Mouse (Mus musculus) neural tube, embryonic 11.5 days (tissue): ENCODE measurements around the gene Map2k6. TPM values are rescaled to one million over a fixed set of nuclear protein-coding genes. Genes with fewer than 3 reads are reported as not detected.

Source experiments
- ATAC-seq: fragments of 200-750 bp; cut with Nextera tagmentation; 2 replicates; pipeline ENCODE4 v1.8.0; 2017; ENCODE audit warnings: moderate number of reproducible peaks, mild to moderate bottlenecking, moderate TSS enrichment, moderate library complexity; ENCODE audit not compliant: insufficient read depth, low FRiP score, low TSS enrichment
- DNase-seq: peaks from one replicate; pipeline ENCODE4 v3.0.0-alpha.2; 2015; ENCODE audit warnings: low spot score
- H3K27ac ChIP-seq: fragments of 300-500 bp; sonication (generic); 2 replicates; pipeline ENCODE4 v1.5.1; 2014; ENCODE audit warnings: low read depth, mild to moderate bottlenecking, low read length
- H3K27me3 ChIP-seq: fragments of 300-500 bp; sonication (generic); 2 replicates; pipeline ENCODE4 v1.6.1; 2014; ENCODE audit warnings: mild to moderate bottlenecking, low read length, mixed read lengths; ENCODE audit not compliant: control insufficient read depth, insufficient read depth
- H3K36me3 ChIP-seq: fragments of 300-500 bp; sonication (generic); 2 replicates; pipeline ENCODE4 v1.6.1; 2014; ENCODE audit warnings: mild to moderate bottlenecking, low read length, moderate library complexity, mixed read lengths; ENCODE audit not compliant: control insufficient read depth, insufficient read depth
- H3K4me1 ChIP-seq: fragments of 300-500 bp; sonication (generic); 2 replicates; pipeline ENCODE4 v1.6.1; 2014; ENCODE audit warnings: low read length, mixed read lengths; ENCODE audit not compliant: control insufficient read depth, insufficient read depth
- H3K4me2 ChIP-seq: fragments of 300-500 bp; sonication (generic); 2 replicates; pipeline ENCODE4 v1.6.1; 2014; ENCODE audit warnings: low read depth, mild to moderate bottlenecking, moderate library complexity
- H3K4me3 ChIP-seq: fragments of 300-500 bp; sonication (generic); 2 replicates; pipeline ENCODE4 v1.5.1; 2014; ENCODE audit warnings: low read depth, low read length
- H3K9ac ChIP-seq: fragments of 300-500 bp; sonication (generic); 2 replicates; pipeline ENCODE4 v1.6.1; 2014; ENCODE audit warnings: mild to moderate bottlenecking, low read length
- H3K9me3 ChIP-seq: fragments of 300-500 bp; sonication (generic); 2 replicates; pipeline ENCODE4 v1.6.1; 2016; ENCODE audit warnings: low read length; ENCODE audit not compliant: control insufficient read depth
- whole genome bisulfite sequencing: fragments of 180-500 bp; shearing (Covaris S2); extraction: QIAGEN DNeasy Blood & Tissue Kit; methylation state at CpG from one replicate; pipeline ENCODE4 v1.1.7; 2014; 5-methylcytosine and 5-hydroxymethylcytosine counted together
- polyA plus RNA-seq: library from polyadenylated mRNA; unstranded; fragments of >200 nt; fragmentation: Nextera tagmentation; extraction: Ambion mirVana; gene quantifications from 2 replicates; pipeline ENCODE4 v1.2.1, GENCODE M21; 2014

Map2k6 gene
- polyA plus RNA-seq, 1 experiment from 2014 or later = 32.1 TPM

DNA sequence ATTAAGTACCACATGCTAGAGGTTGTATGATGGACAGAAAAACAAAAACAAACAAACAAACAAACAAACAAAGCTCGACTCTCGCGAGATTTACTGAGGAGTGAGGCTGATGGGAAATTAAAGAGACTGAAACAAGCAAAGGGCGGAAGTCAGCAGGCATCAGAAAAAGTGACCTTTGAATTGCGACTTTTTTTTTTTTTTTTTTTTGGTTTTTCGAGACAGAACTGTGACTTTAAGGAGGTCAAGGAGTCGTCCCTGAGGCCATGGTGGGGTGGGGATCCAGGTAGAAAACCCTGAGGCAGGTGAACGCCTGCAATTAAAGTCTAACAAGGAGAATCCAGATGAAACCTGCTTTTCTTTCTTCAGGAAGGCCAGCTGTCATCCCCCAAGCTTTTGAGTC, 27.1 kb upstream of the Map2k6 start:
- Histone ChIP-seq H3K36me3 (no peaks in the 10 kb centered on the region), H3K9me3 (no peaks in the 10 kb centered on the region), H3K4me3 (no peak overlapping the region), H3K27ac (no peak overlapping the region), H3K27me3 (no peaks in the 10 kb centered on the region), H3K9ac (no peak overlapping the region), H3K4me2 (no peak overlapping the region), H3K4me1 (no peaks in the 10 kb centered on the region)
- no peak for DNase-seq
- no peak for ATAC-seq
- WGBS = 70% methylated on average over 8 of the region's 8 CpGs

DNA sequence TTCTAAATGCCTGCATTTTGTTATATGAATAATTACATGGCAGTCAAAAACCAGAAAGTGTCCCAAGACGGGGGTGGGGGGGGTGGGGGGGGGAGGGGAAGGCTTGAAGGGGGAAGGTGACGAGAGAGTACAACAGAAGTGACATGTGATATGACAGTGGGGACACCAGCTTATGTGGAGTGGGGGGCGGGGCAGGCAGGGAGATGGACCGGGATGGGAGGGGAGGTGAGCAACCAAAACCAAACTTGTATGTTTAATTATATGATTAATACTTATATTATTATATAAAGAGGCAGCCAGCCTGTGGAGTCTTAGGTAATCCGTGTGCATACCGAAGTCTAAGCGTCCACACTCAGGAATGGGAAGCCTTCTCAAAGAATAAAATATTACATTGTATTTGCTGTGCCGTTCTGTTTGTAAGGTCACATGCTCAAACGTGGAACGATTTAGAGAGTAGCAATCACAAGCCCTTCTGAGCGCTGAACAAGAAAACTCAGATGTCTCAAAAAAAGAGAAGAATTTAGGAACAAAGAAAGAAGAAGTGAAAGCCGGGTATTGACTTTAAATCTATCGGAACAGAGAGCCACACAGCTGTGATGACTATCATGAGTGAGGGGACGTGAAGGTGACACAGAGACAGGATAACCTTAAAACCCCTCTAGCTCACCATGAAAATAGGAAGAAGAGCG, 26.5 kb upstream of the Map2k6 start:
- Histone ChIP-seq H3K9me3 (no peaks in the 10 kb centered on the region), H3K27me3 (no peaks in the 10 kb centered on the region), H3K36me3 (no peaks in the 10 kb centered on the region), H3K9ac (no peak overlapping the region), H3K27ac (no peak overlapping the region), H3K4me2 (no peak overlapping the region), H3K4me1 (no peaks in the 10 kb centered on the region), H3K4me3 (no peak overlapping the region)
- WGBS = 81% methylated on average over 15 of the region's 15 CpGs
- DNase-seq (no peak), ATAC-seq (no peak)

DNA sequence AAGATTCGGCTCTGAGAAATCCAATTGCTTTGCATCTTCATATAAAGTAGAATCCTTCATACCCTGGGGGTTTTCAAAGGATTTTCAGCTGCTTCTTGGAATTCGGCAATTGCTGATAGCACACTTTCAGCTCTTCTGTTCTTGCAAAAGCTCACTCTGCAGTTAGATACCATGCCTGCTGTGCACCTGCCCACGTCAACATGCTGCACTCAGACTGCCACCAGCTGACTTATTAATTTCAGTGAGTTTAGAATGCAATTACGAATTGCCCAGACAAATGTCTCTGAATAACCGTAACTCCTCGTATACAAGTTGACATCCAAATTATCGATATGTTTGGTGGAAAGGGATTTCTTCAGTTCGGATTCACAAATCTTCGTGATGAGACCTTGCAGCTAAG, 24.9 kb upstream of the Map2k6 start:
- ATAC-seq = no peak
- Histone ChIP-seq H3K9ac (no peak overlapping the region), H3K4me3 (no peak overlapping the region), H3K4me2 (no peak overlapping the region), H3K27me3 (no peaks in the 10 kb centered on the region), H3K9me3 (no peaks in the 10 kb centered on the region), H3K27ac (no peak overlapping the region), H3K4me1 (no peaks in the 10 kb centered on the region), H3K36me3 (no peaks in the 10 kb centered on the region)
- WGBS = 84% methylated on average over 9 of the region's 9 CpGs
- DNase-seq = no peak

DNA sequence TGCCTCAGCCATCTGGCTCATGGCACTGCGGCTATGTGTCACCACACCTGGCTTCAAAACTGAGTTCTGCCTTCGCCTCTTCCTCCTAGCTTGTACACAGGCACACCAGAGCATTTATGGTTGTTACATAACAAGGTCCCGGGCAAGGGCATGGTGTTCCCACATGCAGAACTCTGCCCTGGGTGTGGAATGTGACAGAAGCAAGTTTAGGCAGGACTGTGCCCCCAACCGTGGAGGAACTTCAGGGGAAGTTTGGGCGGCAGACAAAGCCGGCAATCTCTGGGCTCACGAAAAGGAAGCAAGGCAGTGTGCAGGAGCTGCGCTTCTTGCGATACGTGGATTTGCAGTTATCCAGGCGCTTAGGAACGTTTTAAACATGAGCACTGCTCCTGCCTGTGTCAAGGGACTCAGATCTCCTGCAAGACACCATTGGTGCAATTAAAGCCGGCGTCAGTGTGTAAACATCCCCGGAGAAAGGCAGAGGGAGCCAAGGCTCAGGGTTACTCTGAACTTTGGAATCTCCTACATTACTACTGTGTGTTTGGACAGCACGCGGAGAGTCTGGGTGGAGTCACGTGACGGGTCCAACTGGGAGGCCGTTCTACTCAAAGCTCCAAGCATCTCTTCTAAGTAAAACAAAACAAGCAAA, 19.1 kb upstream of the Map2k6 start:
- 11% methylated on average over 20 of the region's 20 CpGs for WGBS
- Histone ChIP-seq H3K4me2 (peak overlapping the region; percentile 63), H3K27me3 (no peaks in the 10 kb centered on the region), H3K9ac (peak overlapping the region; percentile 2; the same call in 1 of the 2 replicates), H3K9me3 (no peaks in the 10 kb centered on the region), H3K27ac (no peak overlapping the region), H3K36me3 (no peaks in the 10 kb centered on the region), H3K4me1 (no peaks in the 10 kb centered on the region), H3K4me3 (peak overlapping the region; percentile 28)
- DNase-seq = peak; percentile 61
- ATAC-seq = no peak

DNA sequence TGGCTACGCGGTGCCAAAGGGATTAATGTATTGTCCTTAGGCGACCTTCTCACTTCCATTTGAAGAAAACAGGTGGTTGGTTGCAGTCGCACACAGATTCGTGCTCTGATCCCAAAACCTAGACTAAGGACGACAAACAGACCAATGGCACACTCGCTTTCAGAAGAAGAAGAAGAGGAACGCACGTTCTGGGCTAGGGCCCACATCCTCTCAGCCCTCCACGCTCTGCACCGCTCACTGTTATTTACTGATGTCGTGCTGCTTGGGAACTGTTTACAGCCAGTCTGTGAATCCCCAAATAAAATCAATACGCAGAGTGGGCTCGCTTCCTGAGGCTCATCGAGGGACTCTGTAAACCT, 18.6 kb upstream of the Map2k6 start:
- Histone ChIP-seq H3K36me3 (no peaks in the 10 kb centered on the region), H3K4me3 (peak overlapping the region; percentile 28), H3K27me3 (no peaks in the 10 kb centered on the region), H3K4me2 (peak overlapping the region; percentile 63), H3K9ac (peak overlapping the region; percentile 2; the same call in 1 of the 2 replicates), H3K27ac (no peak overlapping the region), H3K9me3 (no peaks in the 10 kb centered on the region), H3K4me1 (no peaks in the 10 kb centered on the region)
- no peak for DNase-seq
- WGBS = 37% methylated on average over 15 of the region's 15 CpGs
- ATAC-seq = no peak

DNA sequence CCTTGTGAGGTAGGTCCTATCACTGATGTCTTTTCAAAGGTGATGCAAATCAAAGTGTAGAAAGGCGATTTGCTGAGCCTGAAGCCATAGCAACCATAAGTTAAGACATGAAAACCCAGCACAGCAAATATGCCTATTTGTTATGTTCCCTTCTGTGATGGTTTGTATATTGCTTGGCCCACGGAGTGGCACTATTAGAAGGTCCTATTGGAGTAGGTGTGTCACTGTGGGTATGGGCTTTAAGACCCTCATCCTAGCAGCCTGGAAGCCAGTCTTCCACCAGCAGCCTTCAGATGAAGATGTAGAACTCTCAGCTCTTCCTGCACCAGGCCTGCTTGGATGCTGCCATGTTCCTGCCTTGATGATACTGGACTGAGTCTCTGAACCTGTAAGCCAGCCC, 13.4 kb upstream of the Map2k6 start:
- H3K36me3 ChIP-seq = no peaks in the 10 kb centered on the region
- no peaks in the 10 kb centered on the region for H3K9me3 ChIP-seq
- no peaks in the 10 kb centered on the region for H3K4me1 ChIP-seq
- H3K27me3 ChIP-seq = no peaks in the 10 kb centered on the region
- 83% methylated on average over 2 of the region's 2 CpGs for WGBS
- H3K4me3 ChIP-seq = no peak overlapping the region
- no peak for ATAC-seq
- H3K9ac ChIP-seq = no peak overlapping the region
- no peak for DNase-seq
- no peak overlapping the region for H3K27ac ChIP-seq
- no peak overlapping the region for H3K4me2 ChIP-seq

DNA sequence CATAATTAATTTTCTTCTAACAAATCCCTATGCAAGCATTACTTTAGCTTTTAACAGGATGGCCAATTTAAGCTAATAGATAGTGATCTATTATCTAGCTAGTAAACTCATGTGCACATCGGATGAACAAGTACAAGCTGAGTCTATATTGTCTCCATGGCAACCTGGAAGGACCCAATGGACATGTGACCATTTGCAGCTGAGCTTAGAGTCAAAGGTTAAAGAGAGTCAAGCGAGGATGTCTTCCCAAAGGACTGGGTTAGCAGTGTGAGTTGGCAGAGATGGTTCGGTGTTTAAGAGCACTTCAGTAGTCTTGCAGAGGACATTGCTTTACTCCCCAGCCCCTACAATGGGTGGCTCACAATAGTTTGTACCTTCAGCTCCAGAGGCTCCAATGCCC, 6.2 kb upstream of the Map2k6 start:
- no peaks in the 10 kb centered on the region for H3K36me3 ChIP-seq
- ATAC-seq (no peak), DNase-seq (no peak)
- no peaks in the 10 kb centered on the region for H3K9me3 ChIP-seq
- H3K4me3 ChIP-seq = no peak overlapping the region
- H3K27ac ChIP-seq = no peak overlapping the region
- WGBS = 42% methylated on average over 3 of the region's 3 CpGs
- H3K4me2 ChIP-seq = no peak overlapping the region
- H3K9ac ChIP-seq = no peak overlapping the region
- no peaks in the 10 kb centered on the region for H3K4me1 ChIP-seq
- H3K27me3 ChIP-seq = no peaks in the 10 kb centered on the region

DNA sequence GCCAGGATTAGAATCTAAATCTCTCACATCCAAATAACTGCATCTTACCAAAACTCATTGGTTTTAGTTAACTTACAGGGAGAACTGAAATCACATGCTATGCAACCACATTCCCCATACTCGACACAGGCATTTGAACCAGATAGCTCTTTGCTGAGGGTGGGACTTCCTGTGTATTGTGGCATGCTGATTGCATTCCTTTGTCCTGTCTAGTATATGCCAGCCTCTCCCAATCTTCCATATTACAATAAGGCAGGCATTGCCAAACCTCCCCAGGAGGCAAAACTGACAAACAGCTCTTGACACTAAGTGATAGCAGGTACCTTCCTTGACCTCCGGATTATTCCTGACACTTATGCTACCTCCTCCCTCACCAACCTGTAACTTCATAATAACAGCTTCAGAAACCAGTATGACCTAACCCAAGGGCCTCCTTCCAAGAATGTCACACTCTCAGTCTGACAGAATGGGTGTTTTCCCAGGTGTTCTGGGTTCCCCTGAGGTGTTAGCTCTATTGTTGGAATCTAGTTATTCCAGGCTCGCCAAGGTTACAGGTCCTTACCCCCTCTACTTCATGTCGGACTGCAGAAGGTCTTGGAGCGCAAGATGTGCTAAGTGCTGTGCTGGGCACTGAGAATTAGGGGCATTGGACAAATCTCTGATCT, 4.0 kb upstream of the Map2k6 start:
- Histone ChIP-seq H3K36me3 (no peaks in the 10 kb centered on the region), H3K4me2 (no peak overlapping the region), H3K27me3 (no peaks in the 10 kb centered on the region), H3K4me1 (no peaks in the 10 kb centered on the region), H3K9ac (no peak overlapping the region), H3K4me3 (no peak overlapping the region), H3K27ac (no peak overlapping the region), H3K9me3 (no peaks in the 10 kb centered on the region)
- ATAC-seq (no peak), DNase-seq (no peak)
- WGBS = 89% methylated on average over 5 of the region's 5 CpGs

DNA sequence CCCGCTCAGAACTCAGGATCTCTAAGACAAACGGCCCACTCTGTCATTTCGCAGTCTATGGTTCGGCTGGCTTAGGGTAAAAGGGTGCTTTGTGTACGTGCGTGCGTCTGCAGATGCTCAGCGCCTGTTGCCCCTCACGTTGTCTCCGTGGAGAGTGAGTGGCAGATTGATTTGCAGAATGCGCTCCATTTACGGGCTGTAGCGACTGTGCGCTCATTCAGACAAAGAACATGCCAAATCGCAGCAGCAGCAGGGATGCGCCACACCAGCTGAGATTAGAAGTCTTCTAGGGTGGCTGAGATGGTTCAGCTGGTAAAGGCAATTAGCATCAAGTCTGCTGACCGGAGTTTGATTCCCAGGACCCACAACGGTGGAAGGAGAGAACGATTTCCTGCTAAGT, 2.8 kb upstream of the Map2k6 start:
- H3K4me2 ChIP-seq = peak overlapping the region; percentile 5; the same call in 1 of the 2 replicates
- H3K9ac ChIP-seq = no peak overlapping the region
- WGBS = 34% methylated on average over 19 of the region's 19 CpGs
- DNase-seq (peak; percentile 29), ATAC-seq (peak; percentile 21; the same call in 1 of the 2 replicates)
- no peak overlapping the region for H3K4me3 ChIP-seq
- no peaks in the 10 kb centered on the region for H3K27me3 ChIP-seq
- peaks cover 2% of the 10 kb centered on the region; the same call in 1 of the 2 replicates for H3K4me1 ChIP-seq
- H3K27ac ChIP-seq = no peak overlapping the region
- H3K9me3 ChIP-seq = no peaks in the 10 kb centered on the region
- H3K36me3 ChIP-seq = no peaks in the 10 kb centered on the region
